8 mouse cellular contexts compared by ENCODE assay signal in the genomic region with DNA sequence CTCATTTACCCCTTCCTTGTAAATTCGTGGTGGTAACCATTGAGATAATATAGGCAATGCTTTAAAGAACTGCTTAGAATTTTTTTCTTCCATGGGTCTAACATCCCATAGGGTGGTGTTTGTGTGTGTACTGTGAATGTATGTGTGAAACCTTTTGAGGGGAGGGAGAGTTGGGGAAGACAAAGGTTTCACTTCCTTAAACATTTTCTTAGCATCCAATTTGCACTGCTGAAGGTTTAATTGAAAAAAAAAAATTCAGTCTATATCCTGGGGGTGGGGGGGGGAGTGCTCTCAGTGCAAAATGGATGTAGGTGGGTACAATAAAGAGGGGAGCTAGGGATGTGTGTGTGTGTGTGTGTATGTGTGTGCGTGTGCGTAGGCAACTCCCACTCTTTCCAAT. TPM values are rescaled to one million over a fixed set of nuclear protein-coding genes. Genes with fewer than 3 reads are reported as not detected.
DNase-seq lines count a peak whose midpoint lies in the region; ATAC-seq and TF ChIP-seq lines count a peak whose summit lies in the region.

No protein-coding gene starts in this region.

- WGBS in spleen, adult 2 months = 11% methylated on average over 3 of the region's 3 CpGs
- WGBS in liver, embryonic 13.5 days (ENCODE audit: insufficient replicate concordance) = 11% methylated on average over 3 of the region's 3 CpGs
- 11% methylated on average over 3 of the region's 3 CpGs for WGBS in stomach, postnatal 0 days

- H3K9ac ChIP-seq in liver, embryonic 13.5 days = no peak overlapping the region
- peak overlapping the region; percentile 94; the same call in 1 of the 2 replicates for H3K9ac ChIP-seq in stomach, postnatal 0 days (ENCODE audit: low read length)

- no peaks in the 10 kb centered on the region for H3K36me3 ChIP-seq in spleen, adult 2 months (ENCODE audit: control insufficient read depth, insufficient read depth, low read length)
- no peaks in the 10 kb centered on the region for H3K36me3 ChIP-seq in liver, embryonic 13.5 days
- no peaks in the 10 kb centered on the region for H3K36me3 ChIP-seq in stomach, postnatal 0 days (ENCODE audit: control insufficient read depth, insufficient read depth, low read length)

- H3K4me2 ChIP-seq in liver, embryonic 13.5 days = peak overlapping the region; percentile 77
- peak overlapping the region; percentile 77 for H3K4me2 ChIP-seq in stomach, postnatal 0 days (replicated peaks; ENCODE audit: low read depth)

- ATAC-seq in liver, embryonic 13.5 days (ENCODE audit: low read depth) = 0 out of 2 replicates have a peak, but pooled peaks have one; percentile 2
- no peak for ATAC-seq in stomach, postnatal 0 days (ENCODE audit: low FRiP score, low TSS enrichment)

- peak overlapping the region; percentile 94 for H3K4me3 ChIP-seq in spleen, adult 2 months (ENCODE audit: extremely low read depth, insufficient read depth, insufficient read length)
- peak overlapping the region; percentile 72 for H3K4me3 ChIP-seq in liver, embryonic 13.5 days (replicated peaks)
- H3K4me3 ChIP-seq in stomach, postnatal 0 days (ENCODE audit: low read depth, low read length) = peak overlapping the region; percentile 99

- intact Hi-C loops in gastrocnemius, postnatal 14 days (cut with DNase I; ENCODE audit: low total_unique reads) = loop anchor here (2.0 to 5.0 kb wide), 2 partner anchors 19 to 350 kb away; a partner anchor contains a TSS

- H3K4me1 ChIP-seq in spleen, adult 2 months (ENCODE audit: control insufficient read depth, insufficient read depth, insufficient read length) = peaks cover 33% of the 10 kb centered on the region
- peaks cover 71% of the 10 kb centered on the region for H3K4me1 ChIP-seq in liver, embryonic 13.5 days (replicated peaks)
- H3K4me1 ChIP-seq in stomach, postnatal 0 days (replicated peaks; ENCODE audit: control insufficient read depth, insufficient read depth) = peaks cover 14% of the 10 kb centered on the region; the same call in 1 of the 2 replicates

- H3K9me3 ChIP-seq in liver, embryonic 13.5 days (replicated peaks) = no peaks in the 10 kb centered on the region
- no peaks in the 10 kb centered on the region for H3K9me3 ChIP-seq in stomach, postnatal 0 days (ENCODE audit: control insufficient read depth, low read length)

- no peak for TF ChIP-seq CTCF in spleen, adult 2 months (IDR thresholded peaks at IDR 0.05; ENCODE audit: extremely low read depth, insufficient read depth, insufficient read length, insufficient replicate concordance)
- TF ChIP-seq CTCF in stomach, postnatal 0 days (IDR thresholded peaks at IDR 0.05; ENCODE audit: low read depth) = no peak

- peak; percentile 0 for DNase-seq in gastrocnemius, adult 18-20 months (ENCODE audit: low spot score)
- DNase-seq in gastrocnemius, postnatal 14 days = no peak
- peak in 1 of 2 experiments; percentile 45 for DNase-seq in spleen, adult 2 months (ENCODE audit: low read depth in 1 of 2, low spot score in 2 of 2)
- DNase-seq in spleen, postnatal 14 days (ENCODE audit: low spot score in 2 of 2) = no peak
- no peak for DNase-seq in liver, embryonic 13.5 days
- no peak for DNase-seq in stomach, postnatal 0 days (ENCODE audit: low spot score)
- no peak for DNase-seq in gastrocnemius, postnatal 10 days
- DNase-seq in thymus, postnatal 10 days (ENCODE audit: low spot score in 2 of 2) = no peak

- peak overlapping the region; percentile 93 for H3K27ac ChIP-seq in spleen, adult 2 months (ENCODE audit: insufficient read depth, low read length)
- no peak overlapping the region for H3K27ac ChIP-seq in liver, embryonic 13.5 days
- H3K27ac ChIP-seq in stomach, postnatal 0 days (replicated peaks) = peak overlapping the region; percentile 98

- no peak for TF ChIP-seq EP300 in stomach, postnatal 0 days (optimal IDR thresholded peaks at IDR 0.05)

- TF ChIP-seq POLR2A in spleen, adult 2 months (IDR thresholded peaks at IDR 0.05; ENCODE audit: low read depth, low read length) = no peak

- 0 out of 2 replicates have a peak, but pooled peaks cover 1% of the 10 kb centered on the region for H3K27me3 ChIP-seq in spleen, adult 2 months (ENCODE audit: control insufficient read depth, insufficient read depth, low read length)
- H3K27me3 ChIP-seq in liver, embryonic 13.5 days = peaks cover 76% of the 10 kb centered on the region
- no peaks in the 10 kb centered on the region for H3K27me3 ChIP-seq in stomach, postnatal 0 days (ENCODE audit: control insufficient read depth, insufficient read depth, low read length)

RNA-seq across cellular contexts. Expression of a gene that starts 0.5 kb away (rescaled TPM):
- 10 to 100 TPM; 36.0 to 36.6 TPM for total RNA-seq in gastrocnemius, adult 18-20 months (2021)
- total RNA-seq in gastrocnemius, postnatal 14 days (2021) = 10 to 100 TPM; 38.9 to 44.2 TPM
- 42.2 and 50.3 TPM in 2 replicates for polyA plus RNA-seq in spleen, adult 2 months (2012; rRNA removed)
- polyA plus RNA-seq in liver, embryonic 13.5 days (2015; fragmentation: Nextera tagmentation; extraction: Ambion mirVana) = 1.0 and 1.5 TPM in 2 replicates
- polyA plus RNA-seq in stomach, postnatal 0 days (2015; fragmentation: Nextera tagmentation; extraction: Ambion mirVana) = 5.2 and 6.1 TPM in 2 replicates
- 10 to 100 TPM; 65.4 to 77.6 TPM for total RNA-seq in gastrocnemius, postnatal 10 days (2021)

RNA-seq across cellular contexts. Expression of a gene that starts 27.3 kb away (rescaled TPM):
- total RNA-seq in gastrocnemius, adult 18-20 months (2021) = under 1 TPM; 0.43 to 0.83 TPM
- total RNA-seq in gastrocnemius, postnatal 14 days (2021) = under 1 TPM; 0.35 to 0.78 TPM
- not detected in 2 replicates for polyA plus RNA-seq in spleen, adult 2 months (2012; rRNA removed)
- polyA plus RNA-seq in liver, embryonic 13.5 days (2015; fragmentation: Nextera tagmentation; extraction: Ambion mirVana) = not detected in 2 replicates
- 5.4 and 7.0 TPM in 2 replicates for polyA plus RNA-seq in stomach, postnatal 0 days (2015; fragmentation: Nextera tagmentation; extraction: Ambion mirVana)
- total RNA-seq in gastrocnemius, postnatal 10 days (2021) = under 1 TPM; 0.38 to 0.65 TPM

RNA-seq across cellular contexts. Expression of a gene that starts 41.2 kb away (rescaled TPM):
- not detected for total RNA-seq in gastrocnemius, adult 18-20 months (2021)
- not detected for total RNA-seq in gastrocnemius, postnatal 14 days (2021)
- 0.09 and 0.15 TPM in 2 replicates for polyA plus RNA-seq in spleen, adult 2 months (2012; rRNA removed)
- polyA plus RNA-seq in liver, embryonic 13.5 days (2015; fragmentation: Nextera tagmentation; extraction: Ambion mirVana) = not detected in 2 replicates
- 0.05 TPM in 1 of 2 replicates, not detected in the other for polyA plus RNA-seq in stomach, postnatal 0 days (2015; fragmentation: Nextera tagmentation; extraction: Ambion mirVana)
- total RNA-seq in gastrocnemius, postnatal 10 days (2021) = not detected
